Mouse (Mus musculus) thymus, postnatal 4 days (tissue): ENCODE data around the gene Slc25a12.
A peak's percentile ranks its signal among the peaks of the same experiment; 100 is the strongest.
"Not testable (repeated sequence)": the region's sequence is repeated elsewhere in the genome, so short reads cannot be mapped to it uniquely, and the experiment has no call there.

Source experiments
- DNase-seq: peaks from one replicate; pipeline ENCODE4 v3.0.0; 2021

The Slc25a12 gene

GRCm38 (mm10) chr2:71367125-71367880 lies at the start of gene Slc25a12:
TSS of gene Slc25a12 (minus strand) at chr2:71367749.
- DNase-seq, result peak; percentile 82

GRCm38 (mm10) chr2:71405613-71406012 lies 38.1 kb upstream of the Slc25a12 start:
- no peak for DNase-seq

GRCm38 (mm10) chr2:71389864-71390263 lies 22.3 kb upstream of the Slc25a12 start:
- no peak for DNase-seq

- DNase-seq, result peak; percentile 97
These were observed 21.6 kb upstream of the Slc25a12 start, which contains the start of gene Hat1 for GRCm38 (mm10) chr2:71388951-71389763. TSS of gene Hat1 (plus strand) at chr2:71388958.

GRCm38 (mm10) chr2:71387766-71388165 lies 20.2 kb upstream of the Slc25a12 start:
- no peak for DNase-seq

GRCm38 (mm10) chr2:71383890-71384289 lies 16.3 kb upstream of the Slc25a12 start:
- DNase-seq, result no peak

- no peak for DNase-seq
These were observed 14.4 kb upstream of the Slc25a12 start for GRCm38 (mm10) chr2:71381962-71382361.

- no peak for DNase-seq
These were observed 9.9 kb upstream of the Slc25a12 start for GRCm38 (mm10) chr2:71377426-71377825.

- DNase-seq, result no peak
These were observed 8.9 kb upstream of the Slc25a12 start for GRCm38 (mm10) chr2:71376433-71376906.

GRCm38 (mm10) chr2:71374275-71375155 lies 7.0 kb upstream of the Slc25a12 start:
- no peak for DNase-seq

- DNase-seq, result not testable (repeated sequence)
These were observed 4.7 kb upstream of the Slc25a12 start for GRCm38 (mm10) chr2:71372261-71372660.

GRCm38 (mm10) chr2:71371790-71372189 lies 4.2 kb upstream of the Slc25a12 start:
- DNase-seq, result no peak

- DNase-seq, result no peak
These were observed 537 bp upstream of the Slc25a12 start for GRCm38 (mm10) chr2:71368086-71368485.

GRCm38 (mm10) chr2:71366618-71367124 lies 878 bp downstream of the Slc25a12 start:
- DNase-seq, result no peak

GRCm38 (mm10) chr2:71360192-71360591 lies 7.4 kb downstream of the Slc25a12 start:
- peak; percentile 53 for DNase-seq

GRCm38 (mm10) chr2:71358347-71358746 lies 9.2 kb downstream of the Slc25a12 start:
- DNase-seq, result no peak

- DNase-seq, result no peak
These were observed 13.5 kb downstream of the Slc25a12 start for GRCm38 (mm10) chr2:71354055-71354425.

- peak; percentile 50 for DNase-seq
These were observed 14.1 kb downstream of the Slc25a12 start for GRCm38 (mm10) chr2:71353306-71354054.

GRCm38 (mm10) chr2:71351727-71351987 lies 15.9 kb downstream of the Slc25a12 start:
- no peak for DNase-seq

GRCm38 (mm10) chr2:71350904-71351726 lies 16.4 kb downstream of the Slc25a12 start:
- DNase-seq, result no peak

- no peak for DNase-seq
These were observed 17.4 kb downstream of the Slc25a12 start for GRCm38 (mm10) chr2:71350181-71350580.
